Mouse (Mus musculus): ENCODE data around the gene Rcbtb1.

GRCm38 (mm10) chr14:59157016-59157698, 43.9 kb upstream of the Rcbtb1 start:
- TF ChIP-seq CTCF (IDR thresholded peaks at IDR 0.05; ENCODE audit: insufficient read depth, low read length) (no peak), POLR2A (IDR thresholded peaks at IDR 0.05; ENCODE audit: borderline replicate concordance, extremely low read depth, low read depth, low read length) (no peak)

Data from lung, adult 2 months (tissue).